Mouse (Mus musculus) lung, adult 10 weeks (tissue): ENCODE results near the gene Baat. TPM values are rescaled to one million over a fixed set of nuclear protein-coding genes. Genes with fewer than 3 reads are reported as not detected.

Source experiments
- polyA plus RNA-seq: library from polyadenylated mRNA; stranded (reverse); fragments of 350-450 nt; fragmentation: Illumina TruSeq; extraction: RNeasy Lipid Tissue Mini Kit (QIAGEN cat#74804); gene quantifications from one replicate; pipeline ENCODE4 v1.2.3, GENCODE M21; 2014; ENCODE audit warnings: low read depth, low replicate concordance; ENCODE audit not compliant: insufficient read depth

The Baat gene
- not detected for polyA plus RNA-seq

GRCm38 (mm10) chr4:49506386-49506785, at the start of gene Baat:
TSS of gene Baat (minus strand) at chr4:49506557.

GRCm38 (mm10) chr4:49549383-49549782, 43.0 kb upstream of the Baat start, which contains the start of gene Aldob:
TSS of gene Aldob (minus strand) at chr4:49549546.

GRCm38 (mm10) chr4:49520572-49521340, 14.4 kb upstream of the Baat start, which contains the start of the genes Mrpl50 and Zfp189:
TSS of gene Mrpl50 (minus strand) at chr4:49521093.
TSS of gene Zfp189 (plus strand) at chr4:49521176.

GRCm38 (mm10) chr4:49473435-49474100, 32.8 kb downstream of the Baat start, which contains the start of gene Acnat1:
TSS of gene Acnat1 (minus strand) at chr4:49473912.

Other genes with a start within 250 kb of the Baat start
- gene Acnat2, start 98.4 kb downstream of the Baat start, polyA plus RNA-seq = not detected
- gene Acnat1, start 32.6 kb downstream of the Baat start, polyA plus RNA-seq = 0.48 TPM
- 21.9 TPM for gene Mrpl50, start 14.5 kb upstream of the Baat start, polyA plus RNA-seq
- 2.0 TPM for gene Zfp189, start 14.6 kb upstream of the Baat start, polyA plus RNA-seq
- gene Aldob, start 43.0 kb upstream of the Baat start, polyA plus RNA-seq = not detected
- 13.2 TPM for gene Tmem246, start 91.3 kb upstream of the Baat start, polyA plus RNA-seq
- gene Rnf20, start 125.4 kb upstream of the Baat start, polyA plus RNA-seq = 17.8 TPM
- not detected for gene Ppp3r2, start 175.5 kb upstream of the Baat start, polyA plus RNA-seq